Mouse (Mus musculus): ENCODE data around the gene Haao.

DNA sequence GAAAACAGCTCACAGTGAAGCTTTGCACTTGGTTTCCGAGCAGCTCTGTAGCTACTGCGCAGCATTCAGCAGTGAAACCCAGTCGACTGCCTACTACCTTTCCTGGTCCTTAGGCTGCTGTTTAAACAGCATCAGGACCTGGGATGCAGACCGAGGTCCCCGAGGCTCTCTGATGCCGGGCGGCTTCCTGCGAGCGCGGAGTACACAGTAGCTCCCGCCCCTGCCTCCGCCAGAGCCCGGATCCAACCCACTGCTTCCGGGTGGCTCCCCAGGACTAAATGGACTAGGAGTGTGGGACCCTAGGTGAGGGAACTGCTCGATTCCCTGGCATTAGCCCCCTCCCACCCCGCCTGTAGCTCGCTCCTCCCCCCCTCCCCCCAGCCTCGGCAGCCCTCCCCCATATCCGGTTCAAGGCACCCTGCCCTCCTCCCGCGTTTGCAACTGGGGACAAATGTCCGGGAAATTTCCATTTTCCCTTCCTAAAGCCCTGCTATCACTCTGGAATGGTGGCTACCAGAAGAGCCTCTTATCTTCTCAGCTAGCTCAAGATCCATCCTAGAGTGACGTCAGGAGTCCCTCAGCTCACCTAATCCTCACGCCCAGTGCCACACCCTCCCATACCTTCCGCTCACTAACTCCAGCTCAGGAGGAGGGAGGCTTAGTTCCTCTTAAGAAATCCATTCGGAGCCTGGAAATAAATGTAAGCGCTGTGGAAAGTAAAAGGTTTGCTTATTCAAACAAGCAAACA lies 14.5 kb upstream of the Haao start:
- TF ChIP-seq CHD2 (IDR thresholded peaks at IDR 0.05; ENCODE audit: low read depth, low read length) (no peak), ZNF384 (IDR thresholded peaks at IDR 0.05; ENCODE audit: low read depth, low read length) (no peak), ZC3H11A (IDR thresholded peaks at IDR 0.05; ENCODE audit: borderline replicate concordance, low read depth, low read length) (no peak), HCFC1 (IDR thresholded peaks at IDR 0.05; ENCODE audit: borderline replicate concordance, insufficient read depth, low read length) (no peak), MAFK (IDR thresholded peaks at IDR 0.05; ENCODE audit: insufficient read depth, low read depth, low read length) (no peak)
